Mouse (Mus musculus) small intestine, adult 2 months (tissue): ENCODE results near the gene Gal3st2.
"Not testable (repeated sequence)": the region's sequence is repeated elsewhere in the genome, so short reads cannot be mapped to it uniquely, and the experiment has no call there.

Experiments used
- CTCF ChIP-seq: fragments of 200-500 bp; IDR thresholded peaks from 2 replicates; pipeline ENCODE4 v1.5.1; 2012; ENCODE audit warnings: low read depth, mild to moderate bottlenecking, control low read depth, inconsistent platforms, low read length, moderate library complexity, mixed read lengths; ENCODE audit not compliant: insufficient replicate concordance, insufficient read length; ENCODE audit errors: extremely low read depth
- POLR2A ChIP-seq: fragments of 200-500 bp; IDR thresholded peaks from 2 replicates; pipeline ENCODE4 v1.6.1; 2012; ENCODE audit warnings: low read depth, mild to moderate bottlenecking, control low read depth, inconsistent platforms, low read length, moderate library complexity

GRCm38 (mm10) chr1:93901291-93901690, 40.2 kb downstream of the Gal3st2 start:
- TF ChIP-seq CTCF, POLR2A: not testable (repeated sequence)
